Mouse (Mus musculus) spleen, adult 2 months (tissue): ENCODE measurements around the gene Retn. TPM values are rescaled to one million over a fixed set of nuclear protein-coding genes. Genes with fewer than 3 reads are reported as not detected.

ENCODE experiments used
- DNase-seq, 2 experiments: peaks; one replicate each; pipeline versions ENCODE4 v3.0.0 to v3.0.0-alpha.2; 2012 to 2021; ENCODE audit warnings: low spot score in 2 of 2, low read depth in 1 of 2
- H3K27ac ChIP-seq: fragments of 200-500 bp; 2 replicates; pipeline ENCODE4 v1.5.1; 2012; ENCODE audit warnings: low read length, inconsistent platforms; ENCODE audit not compliant: insufficient read depth
- H3K27me3 ChIP-seq: fragments of 200-500 bp; 2 replicates; pipeline ENCODE4 v1.6.1; 2012; ENCODE audit warnings: mild to moderate bottlenecking, moderate library complexity, low read length, inconsistent platforms; ENCODE audit not compliant: control insufficient read depth, insufficient read depth
- H3K36me3 ChIP-seq: fragments of 200-500 bp; 2 replicates; pipeline ENCODE4 v1.6.1; 2012; ENCODE audit warnings: mild to moderate bottlenecking, low read length, inconsistent platforms; ENCODE audit not compliant: control insufficient read depth, insufficient read depth
- H3K4me1 ChIP-seq: fragments of 200-500 bp; 2 replicates; pipeline ENCODE4 v1.6.1; 2011; ENCODE audit warnings: inconsistent platforms; ENCODE audit not compliant: control insufficient read depth, insufficient read depth, insufficient read length
- H3K4me3 ChIP-seq: fragments of 200-500 bp; 2 replicates; pipeline ENCODE4 v1.5.1; 2011; ENCODE audit warnings: mild to moderate bottlenecking, inconsistent platforms; ENCODE audit not compliant: insufficient read depth, insufficient read length; ENCODE audit errors: extremely low read depth
- CTCF ChIP-seq: fragments of 200-500 bp; IDR thresholded peaks from 2 replicates; pipeline ENCODE4 v1.5.1; 2011; ENCODE audit warnings: mild to moderate bottlenecking, inconsistent platforms; ENCODE audit not compliant: insufficient read depth, insufficient read length, insufficient replicate concordance; ENCODE audit errors: extremely low read depth
- POLR2A ChIP-seq: fragments of 200-500 bp; IDR thresholded peaks from 2 replicates; pipeline ENCODE4 v1.6.1; 2011; ENCODE audit warnings: low read depth, low read length, inconsistent platforms
- WGBS: fragments of 180-500 bp; shearing (Covaris S2); methylation state at CpG from one replicate; pipeline ENCODE4 v1.1.7; 2018; 5-methylcytosine and 5-hydroxymethylcytosine counted together
- polyA plus RNA-seq: library from polyadenylated mRNA; depleted of rRNA; stranded (reverse); fragments of >200 nt; gene quantifications from 2 replicates; pipeline ENCODE4 v1.2.3, GENCODE M21; 2012

Gene Retn
- polyA plus RNA-seq, 1 experiment: 1.3 TPM

- H3K4me1 ChIP-seq: peaks cover 3% of the 10 kb centered on the region; the same call in 1 of the 2 replicates
- peak overlapping the region; percentile 25; the same call in 1 of the 2 replicates for H3K4me3 ChIP-seq
- H3K36me3 ChIP-seq: peaks cover 8% of the 10 kb centered on the region
- H3K27ac ChIP-seq: no peak overlapping the region
- DNase-seq: no peak
- 60% methylated on average over 8 of the region's 8 CpGs for WGBS
- H3K27me3 ChIP-seq: no peaks in the 10 kb centered on the region
- TF ChIP-seq POLR2A (no peak), CTCF (no peak)
Measured at GRCm38 (mm10) chr8:3622119-3622518, 33.5 kb upstream of the Retn start.

- no peak for TF ChIP-seq POLR2A
- TF ChIP-seq CTCF: no peak
- Histone ChIP-seq H3K27me3 (no peaks in the 10 kb centered on the region), H3K4me1 (peaks cover under 1% of the 10 kb centered on the region; the same call in 1 of the 2 replicates), H3K36me3 (no peaks in the 10 kb centered on the region), H3K27ac (no peak within 1 kb of the TSS), H3K4me3 (no peak within 1 kb of the TSS)
- no peak for DNase-seq
- 96% methylated on average over 1 of the region's 1 CpGs for WGBS
Measured at GRCm38 (mm10) chr8:3625445-3625844, 30.1 kb upstream of the Retn start, which contains the start of gene Pcp2. Pcp2 (minus strand) TSS chr8:3625545.

GRCm38 (mm10) chr8:3626971-3627370, 28.6 kb upstream of the Retn start:
- DNase-seq: no peak
- H3K4me3 ChIP-seq: no peak overlapping the region
- TF ChIP-seq CTCF (no peak), POLR2A (no peak)
- peaks cover 3% of the 10 kb centered on the region; the same call in 1 of the 2 replicates for H3K4me1 ChIP-seq
- H3K27me3 ChIP-seq: no peaks in the 10 kb centered on the region
- WGBS: 11% methylated on average over 5 of the region's 5 CpGs
- H3K27ac ChIP-seq: no peak overlapping the region
- H3K36me3 ChIP-seq: no peaks in the 10 kb centered on the region

GRCm38 (mm10) chr8:3628014-3628413, 27.6 kb upstream of the Retn start:
- TF ChIP-seq POLR2A (no peak), CTCF (no peak)
- H3K27ac ChIP-seq: no peak overlapping the region
- H3K4me1 ChIP-seq: 0 out of 2 replicates have a peak, but pooled peaks cover 3% of the 10 kb centered on the region
- DNase-seq: peak; percentile 38 to 52
- peaks cover under 1% of the 10 kb centered on the region; the same call in 1 of the 2 replicates for H3K36me3 ChIP-seq
- WGBS: 55% methylated on average over 5 of the region's 5 CpGs
- H3K27me3 ChIP-seq: no peaks in the 10 kb centered on the region
- H3K4me3 ChIP-seq: no peak overlapping the region

- H3K36me3 ChIP-seq: peaks cover 20% of the 10 kb centered on the region
- 0 out of 2 replicates have a peak, but pooled peaks cover 3% of the 10 kb centered on the region for H3K4me1 ChIP-seq
- DNase-seq: peak; percentile 66 to 85
- 3% methylated on average over 47 of the region's 47 CpGs for WGBS
- H3K27me3 ChIP-seq: no peaks in the 10 kb centered on the region
- H3K4me3 ChIP-seq: peak within 1 kb of the TSS; percentile 71
- H3K27ac ChIP-seq: 0 out of 2 replicates have a peak within 1 kb of the TSS, but pooled peaks have one; percentile 2
- TF ChIP-seq POLR2A: peak; percentile 81
- TF ChIP-seq CTCF: no peak
Measured at GRCm38 (mm10) chr8:3630647-3631477, 24.7 kb upstream of the Retn start, which contains the start of gene Stxbp2. Stxbp2 (plus strand) TSS chr8:3630955.

GRCm38 (mm10) chr8:3631478-3631875, 24.1 kb upstream of the Retn start:
- 0 out of 2 replicates have a peak overlapping the region, but pooled peaks have one; percentile 2 for H3K27ac ChIP-seq
- peak overlapping the region; percentile 71 for H3K4me3 ChIP-seq
- DNase-seq: no peak
- TF ChIP-seq CTCF (no peak), POLR2A (no peak)
- H3K27me3 ChIP-seq: no peaks in the 10 kb centered on the region
- H3K36me3 ChIP-seq: peaks cover 27% of the 10 kb centered on the region
- WGBS: 6% methylated on average over 8 of the region's 8 CpGs
- H3K4me1 ChIP-seq: 0 out of 2 replicates have a peak, but pooled peaks cover 3% of the 10 kb centered on the region
